Mouse (Mus musculus): Measurements from ENCODE around the gene Sec31a. TPM values are rescaled to one million over a fixed set of nuclear protein-coding genes. Genes with fewer than 3 reads are reported as not detected.
A peak's percentile ranks its signal among the peaks of the same experiment; 100 is the strongest.

Gene Sec31a
- polyA plus RNA-seq (2014; fragmentation: Nextera tagmentation; extraction: Ambion mirVana) = 245 and 247 TPM in 2 replicates

- ATAC-seq (ENCODE audit: low read depth) (peak; percentile 97), DNase-seq (ENCODE audit: low spot score) (peak; percentile 98)
- H3K9ac ChIP-seq (ENCODE audit: low read depth, low read length) = peak within 1 kb of the TSS; percentile 92
- peaks cover 28% of the 10 kb centered on the region for H3K36me3 ChIP-seq (ENCODE audit: control insufficient read depth, insufficient read depth, low read length)
- no peaks in the 10 kb centered on the region for H3K9me3 ChIP-seq (ENCODE audit: control insufficient read depth, low read length)
- H3K27ac ChIP-seq (replicated peaks; ENCODE audit: low read depth, low read length) = peak within 1 kb of the TSS; percentile 93
- H3K4me3 ChIP-seq (ENCODE audit: low read depth, low read length) = peak within 1 kb of the TSS; percentile 87
- H3K27me3 ChIP-seq (replicated peaks; ENCODE audit: control insufficient read depth, insufficient read depth, low read length) = no peaks in the 10 kb centered on the region
- WGBS = under 1% methylated on average over 43 of the region's 82 CpGs
- peaks cover 21% of the 10 kb centered on the region for H3K4me1 ChIP-seq (ENCODE audit: control insufficient read depth, insufficient read depth, low read length)
- peak within 1 kb of the TSS; percentile 71 for H3K4me2 ChIP-seq (ENCODE audit: low read depth, low read length)
Measured at GRCm38 (mm10) chr5:100415761-100416590, at the start of gene Sec31a. Gene Sec31a, minus strand, starts transcription at chr5:100416234.

GRCm38 (mm10) chr5:100462374-100462773 is 46.3 kb upstream of the Sec31a start:
- no peaks in the 10 kb centered on the region for H3K4me1 ChIP-seq (ENCODE audit: control insufficient read depth, insufficient read depth, low read length)
- no peaks in the 10 kb centered on the region for H3K27me3 ChIP-seq (replicated peaks; ENCODE audit: control insufficient read depth, insufficient read depth, low read length)
- H3K27ac ChIP-seq (replicated peaks; ENCODE audit: low read depth, low read length) = no peak overlapping the region
- WGBS = 88% methylated on average over 2 of the region's 2 CpGs
- DNase-seq (ENCODE audit: low spot score) = no peak
- H3K4me2 ChIP-seq (ENCODE audit: low read depth, low read length) = no peak overlapping the region
- no peak overlapping the region for H3K9ac ChIP-seq (ENCODE audit: low read depth, low read length)
- no peak overlapping the region for H3K4me3 ChIP-seq (ENCODE audit: low read depth, low read length)
- no peaks in the 10 kb centered on the region for H3K9me3 ChIP-seq (ENCODE audit: control insufficient read depth, low read length)
- peaks cover 32% of the 10 kb centered on the region for H3K36me3 ChIP-seq (ENCODE audit: control insufficient read depth, insufficient read depth, low read length)
- no peak for ATAC-seq (ENCODE audit: low read depth)

- 91% methylated on average over 9 of the region's 9 CpGs for WGBS
- no peaks in the 10 kb centered on the region for H3K4me1 ChIP-seq (ENCODE audit: control insufficient read depth, insufficient read depth, low read length)
- H3K9me3 ChIP-seq (ENCODE audit: control insufficient read depth, low read length) = no peaks in the 10 kb centered on the region
Measured at GRCm38 (mm10) chr5:100461526-100461925, 45.5 kb upstream of the Sec31a start.

GRCm38 (mm10) chr5:100459468-100459867 is 43.4 kb upstream of the Sec31a start:
- 94% methylated on average over 5 of the region's 5 CpGs for WGBS

More at GRCm38 (mm10) chr5:100461526-100461925, 45.5 kb upstream of the Sec31a start:
- DNase-seq (ENCODE audit: low spot score) = no peak
- H3K27ac ChIP-seq (replicated peaks; ENCODE audit: low read depth, low read length) = no peak overlapping the region
- H3K36me3 ChIP-seq (ENCODE audit: control insufficient read depth, insufficient read depth, low read length) = peaks cover 35% of the 10 kb centered on the region
- H3K9ac ChIP-seq (ENCODE audit: low read depth, low read length) = no peak overlapping the region
- H3K4me3 ChIP-seq (ENCODE audit: low read depth, low read length) = no peak overlapping the region
- no peak overlapping the region for H3K4me2 ChIP-seq (ENCODE audit: low read depth, low read length)
- no peaks in the 10 kb centered on the region for H3K27me3 ChIP-seq (replicated peaks; ENCODE audit: control insufficient read depth, insufficient read depth, low read length)
- ATAC-seq (ENCODE audit: low read depth) = no peak

GRCm38 (mm10) chr5:100451871-100452270 is 35.8 kb upstream of the Sec31a start:
- peaks cover 61% of the 10 kb centered on the region for H3K36me3 ChIP-seq (ENCODE audit: control insufficient read depth, insufficient read depth, low read length)
- H3K9ac ChIP-seq (ENCODE audit: low read depth, low read length) = no peak overlapping the region
- ATAC-seq (ENCODE audit: low read depth) (no peak), DNase-seq (ENCODE audit: low spot score) (no peak)
- no peaks in the 10 kb centered on the region for H3K9me3 ChIP-seq (ENCODE audit: control insufficient read depth, low read length)
- H3K27ac ChIP-seq (replicated peaks; ENCODE audit: low read depth, low read length) = no peak overlapping the region
- no peak overlapping the region for H3K4me2 ChIP-seq (ENCODE audit: low read depth, low read length)
- H3K4me3 ChIP-seq (ENCODE audit: low read depth, low read length) = no peak overlapping the region
- WGBS = 86% methylated on average over 2 of the region's 2 CpGs
- H3K27me3 ChIP-seq (replicated peaks; ENCODE audit: control insufficient read depth, insufficient read depth, low read length) = no peaks in the 10 kb centered on the region
- H3K4me1 ChIP-seq (ENCODE audit: control insufficient read depth, insufficient read depth, low read length) = no peaks in the 10 kb centered on the region

More at GRCm38 (mm10) chr5:100459468-100459867, 43.4 kb upstream of the Sec31a start:
- ATAC-seq (ENCODE audit: low read depth) (no peak), DNase-seq (ENCODE audit: low spot score) (no peak)
- Histone ChIP-seq H3K9ac (ENCODE audit: low read depth, low read length) (no peak overlapping the region), H3K27me3 (replicated peaks; ENCODE audit: control insufficient read depth, insufficient read depth, low read length) (no peaks in the 10 kb centered on the region), H3K4me3 (ENCODE audit: low read depth, low read length) (no peak overlapping the region), H3K36me3 (ENCODE audit: control insufficient read depth, insufficient read depth, low read length) (peaks cover 35% of the 10 kb centered on the region), H3K9me3 (ENCODE audit: control insufficient read depth, low read length) (no peaks in the 10 kb centered on the region), H3K27ac (replicated peaks; ENCODE audit: low read depth, low read length) (no peak overlapping the region), H3K4me2 (ENCODE audit: low read depth, low read length) (no peak overlapping the region), H3K4me1 (ENCODE audit: control insufficient read depth, insufficient read depth, low read length) (no peaks in the 10 kb centered on the region)

- WGBS = 96% methylated on average over 14 of the region's 14 CpGs
- no peaks in the 10 kb centered on the region for H3K4me1 ChIP-seq (ENCODE audit: control insufficient read depth, insufficient read depth, low read length)
- H3K4me3 ChIP-seq (ENCODE audit: low read depth, low read length) = no peak overlapping the region
- H3K4me2 ChIP-seq (ENCODE audit: low read depth, low read length) = no peak overlapping the region
- ATAC-seq (ENCODE audit: low read depth) = no peak
- no peak for DNase-seq (ENCODE audit: low spot score)
- H3K36me3 ChIP-seq (ENCODE audit: control insufficient read depth, insufficient read depth, low read length) = peaks cover 17% of the 10 kb centered on the region
- no peak overlapping the region for H3K27ac ChIP-seq (replicated peaks; ENCODE audit: low read depth, low read length)
- H3K27me3 ChIP-seq (replicated peaks; ENCODE audit: control insufficient read depth, insufficient read depth, low read length) = no peaks in the 10 kb centered on the region
- no peaks in the 10 kb centered on the region for H3K9me3 ChIP-seq (ENCODE audit: control insufficient read depth, low read length)
- H3K9ac ChIP-seq (ENCODE audit: low read depth, low read length) = no peak overlapping the region
Measured at GRCm38 (mm10) chr5:100438796-100439195, 22.8 kb upstream of the Sec31a start.

GRCm38 (mm10) chr5:100437917-100438316 is 21.9 kb upstream of the Sec31a start:
- Histone ChIP-seq H3K36me3 (ENCODE audit: control insufficient read depth, insufficient read depth, low read length) (peaks cover 12% of the 10 kb centered on the region), H3K9me3 (ENCODE audit: control insufficient read depth, low read length) (no peaks in the 10 kb centered on the region), H3K4me1 (ENCODE audit: control insufficient read depth, insufficient read depth, low read length) (no peaks in the 10 kb centered on the region), H3K27ac (replicated peaks; ENCODE audit: low read depth, low read length) (no peak overlapping the region), H3K27me3 (replicated peaks; ENCODE audit: control insufficient read depth, insufficient read depth, low read length) (no peaks in the 10 kb centered on the region), H3K4me3 (ENCODE audit: low read depth, low read length) (no peak overlapping the region), H3K4me2 (ENCODE audit: low read depth, low read length) (no peak overlapping the region), H3K9ac (ENCODE audit: low read depth, low read length) (no peak overlapping the region)
- ATAC-seq (ENCODE audit: low read depth) = no peak
- no peak for DNase-seq (ENCODE audit: low spot score)
- 92% methylated on average over 5 of the region's 5 CpGs for WGBS

- no peak for ATAC-seq (ENCODE audit: low read depth)
- H3K4me3 ChIP-seq (ENCODE audit: low read depth, low read length) = no peak overlapping the region
- H3K27ac ChIP-seq (replicated peaks; ENCODE audit: low read depth, low read length) = no peak overlapping the region
- H3K4me2 ChIP-seq (ENCODE audit: low read depth, low read length) = no peak overlapping the region
- no peaks in the 10 kb centered on the region for H3K27me3 ChIP-seq (replicated peaks; ENCODE audit: control insufficient read depth, insufficient read depth, low read length)
- H3K9me3 ChIP-seq (ENCODE audit: control insufficient read depth, low read length) = no peaks in the 10 kb centered on the region
- H3K4me1 ChIP-seq (ENCODE audit: control insufficient read depth, insufficient read depth, low read length) = no peaks in the 10 kb centered on the region
- no peak for DNase-seq (ENCODE audit: low spot score)
- 94% methylated on average over 4 of the region's 4 CpGs for WGBS
- peaks cover 12% of the 10 kb centered on the region for H3K36me3 ChIP-seq (ENCODE audit: control insufficient read depth, insufficient read depth, low read length)
- no peak overlapping the region for H3K9ac ChIP-seq (ENCODE audit: low read depth, low read length)
Measured at GRCm38 (mm10) chr5:100437086-100437485, 21.1 kb upstream of the Sec31a start.

GRCm38 (mm10) chr5:100430966-100431365 is 14.9 kb upstream of the Sec31a start:
- Histone ChIP-seq H3K9me3 (ENCODE audit: control insufficient read depth, low read length) (no peaks in the 10 kb centered on the region), H3K27ac (replicated peaks; ENCODE audit: low read depth, low read length) (no peak overlapping the region), H3K36me3 (ENCODE audit: control insufficient read depth, insufficient read depth, low read length) (peaks cover 20% of the 10 kb centered on the region), H3K4me1 (ENCODE audit: control insufficient read depth, insufficient read depth, low read length) (peaks cover 25% of the 10 kb centered on the region), H3K27me3 (replicated peaks; ENCODE audit: control insufficient read depth, insufficient read depth, low read length) (no peaks in the 10 kb centered on the region), H3K9ac (ENCODE audit: low read depth, low read length) (no peak overlapping the region), H3K4me2 (ENCODE audit: low read depth, low read length) (no peak overlapping the region; the same call in 1 of the 2 replicates), H3K4me3 (ENCODE audit: low read depth, low read length) (no peak overlapping the region)
- ATAC-seq (ENCODE audit: low read depth) = no peak
- DNase-seq (ENCODE audit: low spot score) = no peak
- 60% methylated on average over 2 of the region's 2 CpGs for WGBS

All from embryonic facial prominence, embryonic 14.5 days (tissue).